In the genomic region with DNA sequence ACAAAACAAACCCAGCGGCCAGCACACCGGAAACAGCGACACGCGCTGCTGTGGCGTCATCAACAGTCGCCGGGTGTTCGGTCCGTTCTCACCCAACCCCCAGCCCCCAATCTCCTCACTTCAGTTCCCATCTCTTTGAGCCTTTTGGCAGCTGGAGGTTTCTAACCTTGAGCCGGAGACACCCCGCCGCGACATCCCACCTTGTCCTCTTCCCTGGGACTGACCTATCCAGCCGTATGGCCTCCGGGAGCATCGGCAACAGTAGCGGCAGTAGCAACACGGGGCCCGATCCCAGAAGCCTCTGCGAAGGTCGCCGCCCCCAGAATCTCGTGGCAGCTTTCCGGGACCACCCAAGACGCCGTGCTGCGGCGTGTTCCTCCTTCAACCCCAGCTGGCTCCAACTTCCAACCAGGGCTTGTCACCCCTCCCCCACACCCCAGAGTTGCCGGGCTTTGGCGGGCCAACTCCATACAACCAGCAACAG, we compare ENCODE assay signal across 8 mouse cellular contexts. TPM values are rescaled to one million over a fixed set of nuclear protein-coding genes. Genes with fewer than 3 reads are reported as not detected.
A peak's percentile ranks its signal among the peaks of the same experiment; 100 is the strongest.
DNase-seq lines count a peak whose midpoint lies in the region; ATAC-seq and TF ChIP-seq lines count a peak whose summit lies in the region.

A gene (minus strand): TSS at position 303 of the 484 bp plus-strand sequence.

- peak within 1 kb of the TSS; percentile 69; the same call in 1 of the 2 replicates for H3K27ac ChIP-seq in forebrain, embryonic 13.5 days
- peak within 1 kb of the TSS; percentile 80 for H3K27ac ChIP-seq in liver, embryonic 16.5 days (ENCODE audit: low read length)
- H3K27ac ChIP-seq in neural tube, embryonic 12.5 days: no peak within 1 kb of the TSS
- peak within 1 kb of the TSS; percentile 87 for H3K27ac ChIP-seq in stomach, postnatal 0 days (replicated peaks)

- H3K4me1 ChIP-seq in forebrain, embryonic 13.5 days: no peaks in the 10 kb centered on the region; the same call in 1 of the 2 replicates
- H3K4me1 ChIP-seq in liver, embryonic 16.5 days (ENCODE audit: control insufficient read depth, low read depth, low read length): peaks cover 2% of the 10 kb centered on the region
- H3K4me1 ChIP-seq in neural tube, embryonic 12.5 days: no peaks in the 10 kb centered on the region
- H3K4me1 ChIP-seq in stomach, postnatal 0 days (replicated peaks; ENCODE audit: control insufficient read depth, insufficient read depth): no peaks in the 10 kb centered on the region

- 24% methylated on average over 31 of the region's 31 CpGs for WGBS in forebrain, embryonic 13.5 days
- WGBS in liver, embryonic 16.5 days (ENCODE audit: insufficient replicate concordance): 23% methylated on average over 31 of the region's 31 CpGs
- WGBS in neural tube, embryonic 12.5 days: 12% methylated on average over 31 of the region's 31 CpGs
- 22% methylated on average over 31 of the region's 31 CpGs for WGBS in stomach, postnatal 0 days

- ATAC-seq in cerebellum, adult (ENCODE audit: insufficient number of reproducible peaks, low FRiP score, low TSS enrichment): peak; percentile 81
- ATAC-seq in forebrain, embryonic 13.5 days: peak; percentile 96
- ATAC-seq in liver, embryonic 16.5 days (ENCODE audit: low read depth): peak; percentile 89
- ATAC-seq in neural tube, embryonic 12.5 days (ENCODE audit: low FRiP score, low read depth): peak; percentile 95
- peak; percentile 92 for ATAC-seq in stomach, postnatal 0 days (ENCODE audit: low FRiP score, low TSS enrichment)

- no peaks in the 10 kb centered on the region for H3K9me3 ChIP-seq in forebrain, embryonic 13.5 days (replicated peaks)
- no peaks in the 10 kb centered on the region for H3K9me3 ChIP-seq in liver, embryonic 16.5 days (replicated peaks; ENCODE audit: control insufficient read depth, low read length)
- no peaks in the 10 kb centered on the region for H3K9me3 ChIP-seq in neural tube, embryonic 12.5 days
- H3K9me3 ChIP-seq in stomach, postnatal 0 days (ENCODE audit: control insufficient read depth, low read length): no peaks in the 10 kb centered on the region

- H3K36me3 ChIP-seq in forebrain, embryonic 13.5 days (ENCODE audit: poor library complexity, severe bottlenecking): no peaks in the 10 kb centered on the region
- no peaks in the 10 kb centered on the region for H3K36me3 ChIP-seq in liver, embryonic 16.5 days (ENCODE audit: control insufficient read depth, insufficient read depth)
- no peaks in the 10 kb centered on the region for H3K36me3 ChIP-seq in neural tube, embryonic 12.5 days
- no peaks in the 10 kb centered on the region for H3K36me3 ChIP-seq in stomach, postnatal 0 days (ENCODE audit: control insufficient read depth, insufficient read depth, low read length)

- intact Hi-C loops in heart, postnatal 10 days (cut with DNase I): no loop called here

- no peaks in the 10 kb centered on the region for H3K27me3 ChIP-seq in forebrain, embryonic 13.5 days
- no peaks in the 10 kb centered on the region for H3K27me3 ChIP-seq in liver, embryonic 16.5 days (ENCODE audit: control insufficient read depth, insufficient read depth, low read depth, low read length)
- H3K27me3 ChIP-seq in neural tube, embryonic 12.5 days (replicated peaks): no peaks in the 10 kb centered on the region
- no peaks in the 10 kb centered on the region for H3K27me3 ChIP-seq in stomach, postnatal 0 days (ENCODE audit: control insufficient read depth, insufficient read depth, low read length)

- peak; percentile 93 for DNase-seq in ES-CJ7 (ENCODE audit: low read depth, low spot score)
- DNase-seq in heart, postnatal 10 days: peak; percentile 89 to 90
- peak; percentile 91 to 94 for DNase-seq in kidney, postnatal 4 days
- DNase-seq in stomach, postnatal 0 days (ENCODE audit: low spot score): peak; percentile 80

- H3K4me3 ChIP-seq in forebrain, embryonic 13.5 days: peak within 1 kb of the TSS; percentile 50
- peak within 1 kb of the TSS; percentile 72 for H3K4me3 ChIP-seq in liver, embryonic 16.5 days (ENCODE audit: low read depth, low read length)
- H3K4me3 ChIP-seq in neural tube, embryonic 12.5 days: peak within 1 kb of the TSS; percentile 49
- peak within 1 kb of the TSS; percentile 51 for H3K4me3 ChIP-seq in stomach, postnatal 0 days (ENCODE audit: low read depth, low read length)

- peak within 1 kb of the TSS; percentile 67 for H3K4me2 ChIP-seq in forebrain, embryonic 13.5 days
- H3K4me2 ChIP-seq in liver, embryonic 16.5 days (ENCODE audit: low read depth, low read length): peak within 1 kb of the TSS; percentile 68
- H3K4me2 ChIP-seq in neural tube, embryonic 12.5 days (replicated peaks): peak within 1 kb of the TSS; percentile 63
- H3K4me2 ChIP-seq in stomach, postnatal 0 days (replicated peaks; ENCODE audit: low read depth): peak within 1 kb of the TSS; percentile 57

- no peak for TF ChIP-seq CTCF in stomach, postnatal 0 days (IDR thresholded peaks at IDR 0.05; ENCODE audit: low read depth)

- peak within 1 kb of the TSS; percentile 65 for H3K9ac ChIP-seq in forebrain, embryonic 13.5 days
- H3K9ac ChIP-seq in liver, embryonic 16.5 days (ENCODE audit: low read depth, low read length): peak within 1 kb of the TSS; percentile 66
- H3K9ac ChIP-seq in neural tube, embryonic 12.5 days: peak within 1 kb of the TSS; percentile 51
- peak within 1 kb of the TSS; percentile 61 for H3K9ac ChIP-seq in stomach, postnatal 0 days (ENCODE audit: low read length)

- no peak for TF ChIP-seq EP300 in stomach, postnatal 0 days (optimal IDR thresholded peaks at IDR 0.05)

RNA-seq across cellular contexts. Expression of the gene that starts here (rescaled TPM):
- polyA plus RNA-seq in forebrain, embryonic 13.5 days (2015; fragmentation: Nextera tagmentation; extraction: Ambion mirVana): 14.9 and 18.4 TPM in 2 replicates
- total RNA-seq in heart, postnatal 10 days (2021): 1 to 10 TPM; 4.7 to 6.2 TPM
- polyA plus RNA-seq in liver, embryonic 16.5 days (2015; fragmentation: Nextera tagmentation; extraction: Ambion mirVana): 2.1 and 2.2 TPM in 2 replicates
- 12.9 and 14.7 TPM in 2 replicates for polyA plus RNA-seq in neural tube, embryonic 12.5 days (2016; fragmentation: Nextera tagmentation; extraction: Ambion mirVana)
- 4.2 and 4.8 TPM in 2 replicates for polyA plus RNA-seq in stomach, postnatal 0 days (2015; fragmentation: Nextera tagmentation; extraction: Ambion mirVana)
